Mouse (Mus musculus) E14TG2a.4 (cell line): ENCODE measurements around the gene Egfr.

ENCODE experiments used
- H3K27me3 ChIP-seq: 2 replicates; pipeline ENCODE4 v1.6.1; 2014; ENCODE audit warnings: low read length, control low read depth; ENCODE audit not compliant: insufficient read depth
- H3K36me3 ChIP-seq: 2 replicates; pipeline ENCODE4 v1.6.1; 2014; ENCODE audit warnings: low read length, control low read depth; ENCODE audit not compliant: insufficient read depth
- H3K4me1 ChIP-seq: replicated peaks from 2 replicates; pipeline ENCODE4 v1.6.1; 2014; ENCODE audit warnings: low read depth, low read length, control low read depth
- H3K4me3 ChIP-seq: replicated peaks from 2 replicates; pipeline ENCODE4 v1.5.1; 2014; ENCODE audit warnings: mild to moderate bottlenecking, low read length
- H3K9me3 ChIP-seq: 2 replicates; pipeline ENCODE4 v1.6.1; 2014; ENCODE audit warnings: low read length, control low read depth
- CTCF ChIP-seq: conservative IDR thresholded peaks from 2 replicates; pipeline ENCODE4 v1.5.1; 2014; ENCODE audit warnings: low read length
- NANOG ChIP-seq: IDR thresholded peaks from 2 replicates; pipeline ENCODE4 v1.6.1; 2014; ENCODE audit warnings: borderline replicate concordance, low read length, mixed read lengths
- POU5F1 ChIP-seq: IDR thresholded peaks from 2 replicates; pipeline ENCODE4 v1.6.1; 2014; ENCODE audit warnings: low read length, borderline replicate concordance

Egfr gene

DNA sequence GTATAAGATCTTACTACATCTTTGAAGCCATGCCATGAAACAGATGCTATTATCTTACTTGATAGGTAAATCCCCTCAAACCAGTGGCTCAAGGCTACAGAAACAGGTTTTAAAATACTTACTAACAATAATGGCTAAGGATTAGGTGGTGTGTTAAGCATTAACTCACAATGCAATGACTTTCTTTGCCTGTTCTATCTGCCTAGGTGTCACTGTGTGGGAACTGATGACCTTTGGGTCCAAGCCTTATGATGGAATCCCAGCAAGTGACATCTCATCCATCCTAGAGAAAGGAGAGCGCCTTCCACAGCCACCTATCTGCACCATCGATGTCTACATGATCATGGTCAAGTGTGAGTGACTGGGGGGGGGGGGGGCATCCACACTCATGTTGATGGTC is 154.5 kb downstream of the Egfr start:
- no peaks in the 10 kb centered on the region for H3K36me3 ChIP-seq
- H3K4me3 ChIP-seq, result no peak overlapping the region
- H3K9me3 ChIP-seq, result no peaks in the 10 kb centered on the region
- H3K27me3 ChIP-seq, result no peaks in the 10 kb centered on the region
- no peaks in the 10 kb centered on the region for H3K4me1 ChIP-seq
- TF ChIP-seq POU5F1 (no peak), NANOG (no peak), CTCF (no peak)

DNA sequence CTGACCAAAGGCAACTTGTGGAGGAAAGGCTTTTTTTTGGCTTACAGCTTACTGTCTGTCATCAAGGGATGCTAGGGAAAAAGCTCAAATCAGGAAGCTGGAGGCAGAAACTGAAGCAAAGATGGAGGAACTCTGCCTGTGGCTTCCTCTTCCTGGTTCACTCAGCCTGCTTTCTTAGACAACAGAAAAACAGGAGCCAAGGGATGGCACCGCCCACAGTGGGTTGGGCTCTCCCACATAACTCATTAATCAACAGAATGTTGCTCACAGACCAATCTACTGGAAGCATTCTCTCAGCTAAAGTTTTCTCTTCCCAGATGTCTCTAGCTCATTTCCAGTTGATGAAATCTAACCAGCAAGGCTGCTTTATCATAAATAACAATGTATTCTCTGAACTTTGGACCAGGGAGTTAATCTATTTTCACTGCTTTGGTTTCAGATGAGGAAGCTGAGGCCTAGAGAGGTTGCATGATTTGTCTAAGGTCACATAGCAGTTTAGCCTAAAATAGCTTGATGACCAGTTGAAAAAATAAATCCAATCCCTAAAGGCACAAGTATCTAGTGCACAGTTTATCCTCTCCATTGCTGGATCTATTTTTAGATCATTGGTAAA is 155.6 kb downstream of the Egfr start:
- no peaks in the 10 kb centered on the region for H3K4me1 ChIP-seq
- no peaks in the 10 kb centered on the region for H3K27me3 ChIP-seq
- TF ChIP-seq CTCF (no peak), POU5F1 (no peak), NANOG (no peak)
- H3K36me3 ChIP-seq, result no peaks in the 10 kb centered on the region
- no peaks in the 10 kb centered on the region for H3K9me3 ChIP-seq
- no peak overlapping the region for H3K4me3 ChIP-seq

DNA sequence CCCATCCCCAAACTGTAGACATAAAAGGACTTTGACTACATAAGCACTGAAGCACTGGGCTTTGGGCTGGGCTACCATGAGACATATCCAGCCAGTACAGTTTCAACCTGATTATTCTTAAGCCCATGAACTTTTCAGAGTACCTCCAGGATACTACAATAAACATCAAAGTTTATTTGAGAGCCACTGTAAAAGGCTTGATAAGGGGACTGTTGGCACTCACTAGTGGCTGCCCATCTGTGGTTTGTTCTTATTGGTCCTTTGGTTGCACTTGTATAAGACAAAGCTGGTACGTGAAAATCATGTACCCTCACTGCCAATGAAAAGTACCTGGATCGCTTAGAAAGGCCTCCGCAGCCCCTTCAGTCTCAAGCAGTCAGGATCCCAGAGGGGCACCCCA is 162.8 kb downstream of the Egfr start:
- Histone ChIP-seq H3K4me1 (peaks cover 6% of the 10 kb centered on the region; the same call in 1 of the 2 replicates), H3K27me3 (no peaks in the 10 kb centered on the region), H3K9me3 (no peaks in the 10 kb centered on the region), H3K36me3 (no peaks in the 10 kb centered on the region), H3K4me3 (no peak overlapping the region)
- TF ChIP-seq POU5F1 (no peak), NANOG (no peak), CTCF (no peak)

DNA sequence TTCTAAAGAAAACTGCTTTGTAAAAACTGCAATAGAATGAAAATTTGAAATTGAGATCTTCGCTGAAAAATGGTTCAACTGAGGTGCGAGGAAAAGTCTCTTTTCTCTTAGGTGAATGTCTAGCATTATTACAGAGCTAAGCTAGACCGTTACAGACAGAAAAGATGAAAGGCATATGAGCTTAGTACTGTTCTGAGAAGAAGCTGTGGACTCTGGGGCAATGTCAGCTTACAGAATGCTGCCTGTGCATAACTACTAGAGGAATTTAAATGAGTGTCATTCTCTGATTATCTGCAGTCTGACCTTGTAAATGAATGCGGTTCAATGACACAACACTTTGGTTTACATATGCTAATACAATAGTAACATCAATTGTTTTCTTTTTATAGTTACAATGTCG is 163.8 kb downstream of the Egfr start:
- Histone ChIP-seq H3K36me3 (no peaks in the 10 kb centered on the region), H3K27me3 (no peaks in the 10 kb centered on the region), H3K4me3 (no peak overlapping the region), H3K9me3 (no peaks in the 10 kb centered on the region), H3K4me1 (peaks cover 6% of the 10 kb centered on the region; the same call in 1 of the 2 replicates)
- no peak for TF ChIP-seq POU5F1

DNA sequence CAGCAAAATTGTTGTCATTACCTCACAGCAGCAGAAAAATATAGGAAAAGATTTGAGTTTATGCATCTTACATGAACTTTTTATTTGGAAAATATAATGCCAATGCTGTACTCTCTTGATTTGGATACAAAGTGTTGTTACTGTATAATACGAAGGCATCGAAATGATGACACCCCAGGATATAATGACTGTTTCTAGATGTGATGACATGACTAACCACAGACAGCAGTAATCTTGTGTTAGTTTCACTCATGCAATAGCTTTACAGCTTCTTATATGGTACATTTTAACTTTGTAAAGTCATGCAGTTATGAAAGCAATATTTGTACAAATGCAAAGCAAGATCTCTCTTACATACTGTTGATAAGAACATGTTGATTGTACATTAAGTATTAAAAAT is 165.5 kb downstream of the Egfr start:
- Histone ChIP-seq H3K4me1 (peaks cover 6% of the 10 kb centered on the region; the same call in 1 of the 2 replicates), H3K36me3 (no peaks in the 10 kb centered on the region), H3K27me3 (no peaks in the 10 kb centered on the region), H3K9me3 (no peaks in the 10 kb centered on the region), H3K4me3 (no peak overlapping the region)
- TF ChIP-seq NANOG (no peak), POU5F1 (no peak), CTCF (no peak)

DNA sequence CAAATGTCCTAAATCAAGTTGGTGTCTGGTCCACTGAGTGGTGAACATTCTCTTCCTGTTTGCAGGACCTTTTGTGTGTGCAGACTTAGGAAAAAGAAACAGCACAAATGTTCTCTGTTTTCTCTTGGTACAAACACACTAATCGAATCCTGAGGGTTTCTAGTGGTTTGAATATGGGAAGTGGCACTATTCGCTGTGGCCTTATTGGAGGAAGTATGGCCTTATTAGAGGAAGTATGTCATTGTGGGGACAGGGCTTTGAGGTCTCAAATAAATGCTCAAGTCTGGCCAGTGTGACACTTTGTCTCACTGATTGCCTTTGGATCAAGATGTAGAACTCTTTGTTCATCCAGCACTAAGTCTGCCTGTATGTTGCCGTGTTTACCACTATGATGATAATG is 180.2 kb downstream of the Egfr start:
- TF ChIP-seq CTCF (no peak), NANOG (no peak), POU5F1 (no peak)
- Histone ChIP-seq H3K9me3 (no peaks in the 10 kb centered on the region), H3K4me1 (peaks cover 4% of the 10 kb centered on the region; the same call in 1 of the 2 replicates), H3K27me3 (no peaks in the 10 kb centered on the region), H3K4me3 (no peak overlapping the region), H3K36me3 (no peaks in the 10 kb centered on the region)

DNA sequence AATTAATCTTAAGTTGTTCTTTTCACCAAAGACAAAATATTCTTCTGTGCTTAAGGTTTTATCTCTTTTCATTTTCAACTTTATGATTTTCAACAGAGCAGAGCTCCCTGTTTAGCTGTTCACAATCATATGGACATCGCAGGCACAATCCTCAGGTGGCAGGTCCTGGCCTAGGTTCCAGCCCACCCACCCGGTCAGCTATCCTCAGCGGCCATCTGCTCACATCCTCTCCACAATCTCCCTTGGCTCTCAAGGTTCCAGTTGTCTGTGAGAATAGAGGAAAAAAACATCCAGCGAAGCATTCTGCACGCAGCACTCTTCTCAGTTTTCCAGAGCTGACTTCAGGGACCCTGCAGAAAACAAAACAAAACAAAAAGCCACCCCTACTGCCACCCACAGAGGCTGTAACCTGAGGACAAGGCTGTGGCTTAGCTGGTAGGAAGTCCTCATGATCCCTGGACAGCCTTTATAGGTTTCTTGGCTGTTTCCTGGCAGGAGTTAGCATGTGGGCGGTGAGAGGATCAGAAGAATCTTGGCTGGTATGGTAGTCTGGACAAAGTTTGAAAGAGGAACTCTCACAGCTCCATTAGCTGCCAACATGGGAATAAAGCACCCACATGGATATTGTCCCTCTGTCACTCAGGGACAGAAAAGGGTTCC is 183.7 kb downstream of the Egfr start:
- Histone ChIP-seq H3K4me3 (no peak overlapping the region), H3K27me3 (no peaks in the 10 kb centered on the region), H3K4me1 (peaks cover 4% of the 10 kb centered on the region; the same call in 1 of the 2 replicates), H3K36me3 (no peaks in the 10 kb centered on the region), H3K9me3 (no peaks in the 10 kb centered on the region)
- no peak for TF ChIP-seq CTCF
- TF ChIP-seq POU5F1, result no peak
- no peak for TF ChIP-seq NANOG

DNA sequence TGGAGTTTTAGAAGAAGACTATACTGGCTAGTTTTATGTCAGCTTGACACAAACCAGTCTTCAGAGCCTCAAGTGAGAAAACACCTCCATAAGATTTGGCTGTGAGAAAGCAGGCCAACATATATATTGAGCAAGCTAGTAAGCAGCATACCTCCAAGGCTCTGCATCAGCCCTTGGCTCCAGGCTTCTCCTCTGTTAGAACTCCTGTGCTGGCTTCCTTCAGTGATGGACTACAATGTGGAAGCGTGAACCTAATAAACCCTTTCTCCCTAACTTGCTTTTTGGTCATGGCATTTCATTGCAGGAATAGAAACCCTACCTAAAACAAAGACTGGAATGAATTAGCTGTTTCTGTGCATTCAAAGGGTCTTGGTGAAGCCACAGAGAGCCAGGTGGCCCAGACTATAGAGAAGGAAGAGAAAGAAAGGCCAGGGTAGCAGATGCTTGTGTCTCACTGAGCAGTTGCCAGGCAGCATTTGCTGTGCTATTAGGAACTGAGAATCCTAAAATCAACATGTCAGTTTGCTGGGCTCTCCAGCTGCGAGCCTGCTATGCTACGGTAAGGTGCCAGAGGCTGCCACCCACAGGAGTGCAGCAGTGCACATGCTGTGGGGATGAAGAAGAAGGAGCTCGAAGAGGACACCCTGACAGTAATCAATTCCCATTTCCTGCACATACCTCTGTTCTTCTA is 189.2 kb downstream of the Egfr start:
- no peaks in the 10 kb centered on the region for H3K9me3 ChIP-seq
- TF ChIP-seq POU5F1 (no peak), NANOG (no peak), CTCF (no peak)

DNA sequence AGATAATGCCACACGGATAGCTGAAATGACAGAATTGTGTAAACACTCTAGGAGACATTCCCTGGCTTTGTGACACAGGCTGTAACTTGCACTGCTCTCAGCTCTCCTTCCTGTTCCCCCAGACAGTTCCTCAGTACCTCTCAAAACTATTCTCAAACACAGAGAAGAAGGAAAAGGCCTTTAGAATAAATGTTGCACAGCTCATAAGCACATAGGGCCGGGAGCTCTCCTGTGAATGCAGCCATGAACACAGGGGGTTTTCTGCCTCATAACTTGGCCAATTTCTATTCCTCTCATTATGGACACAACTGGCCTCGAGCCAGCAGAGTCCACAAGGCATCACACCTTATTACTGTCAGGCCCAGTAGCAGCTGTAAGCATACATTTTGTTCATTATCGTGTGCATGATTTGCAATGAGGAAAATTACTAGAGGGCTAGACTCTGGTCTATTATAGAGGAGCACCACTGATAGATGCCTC is 190.0 kb downstream of the Egfr start:
- no peaks in the 10 kb centered on the region for H3K36me3 ChIP-seq
- H3K27me3 ChIP-seq, result no peaks in the 10 kb centered on the region
- TF ChIP-seq POU5F1, result no peak
- TF ChIP-seq NANOG, result no peak
- no peak for TF ChIP-seq CTCF
- H3K9me3 ChIP-seq, result no peaks in the 10 kb centered on the region
- no peak overlapping the region for H3K4me3 ChIP-seq
- no peaks in the 10 kb centered on the region for H3K4me1 ChIP-seq

More for the DNA sequence above, 189.2 kb downstream of the Egfr start:
- Histone ChIP-seq H3K4me1 (no peaks in the 10 kb centered on the region), H3K4me3 (no peak overlapping the region), H3K36me3 (no peaks in the 10 kb centered on the region), H3K27me3 (no peaks in the 10 kb centered on the region)
